Mouse (Mus musculus) macrophage (primary cell): ENCODE data around the gene Tnip1. TPM values are rescaled to one million over a fixed set of nuclear protein-coding genes. Genes with fewer than 3 reads are reported as not detected.

Source experiments
- H3K27ac ChIP-seq: fragments of 350-480 bp; formaldehyde crosslinking; 2 replicates; pipeline ENCODE4 v1.9.0; 2021
- H3K36me3 ChIP-seq: fragments of 350-480 bp; formaldehyde crosslinking; 2 replicates; pipeline ENCODE4 v1.9.0; 2021; ENCODE audit errors: inconsistent target
- H3K4me3 ChIP-seq: fragments of 350-480 bp; formaldehyde crosslinking; 2 replicates; pipeline ENCODE4 v1.9.0; 2021; ENCODE audit errors: inconsistent target
- H3K79me2 ChIP-seq: fragments of 350-480 bp; formaldehyde crosslinking; 2 replicates; pipeline ENCODE4 v1.9.0; 2021; ENCODE audit errors: inconsistent target
- WGBS: methylation state at CpG from one replicate; pipeline ENCODE4 v1.1.7; 2026; ENCODE audit warnings: inconsistent platforms; ENCODE audit not compliant: missing documents; 5-methylcytosine and 5-hydroxymethylcytosine counted together
- polyA plus RNA-seq: library from polyadenylated mRNA; stranded (reverse); fragments of 250-400 nt; gene quantifications from 3 replicates; pipeline ENCODE4 v1.2.4, GENCODE M21; 2018; ENCODE audit warnings: inconsistent platforms
- total RNA-seq, 78 experiments: library from RNA; depleted of rRNA; stranded (reverse); fragments of 250-400 nt; gene quantifications; 1 replicate in 9 of 78; 2 replicates in 24 of 78; 3 replicates in 43 of 78; 4 replicates in 2 of 78; pipeline ENCODE4 v1.2.4; 2018; ENCODE audit warnings: inconsistent platforms in 56 of 78

The Tnip1 gene
- 1,000 to 10,000 TPM in 3 of 26 experiments, 100 to 1,000 TPM in 23; 121 to 1,718 (median 405) TPM for total RNA-seq (2018; cell fraction: chromatin; rRNA removed)
- 100 to 1,000 TPM in 16 of 26 experiments, 10 to 100 TPM in 10; 68.4 to 348 (median 120) TPM for total RNA-seq (2018; cell fraction: cytosol; rRNA removed)
- total RNA-seq (2018; cell fraction: nucleus; rRNA removed) = 100 to 1,000 TPM in 19 of 26 experiments, 10 to 100 TPM in 7; 51.2 to 591 (median 250) TPM
- 45.9 to 108 TPM (median 70.5 TPM) in 3 replicates for polyA plus RNA-seq

DNA sequence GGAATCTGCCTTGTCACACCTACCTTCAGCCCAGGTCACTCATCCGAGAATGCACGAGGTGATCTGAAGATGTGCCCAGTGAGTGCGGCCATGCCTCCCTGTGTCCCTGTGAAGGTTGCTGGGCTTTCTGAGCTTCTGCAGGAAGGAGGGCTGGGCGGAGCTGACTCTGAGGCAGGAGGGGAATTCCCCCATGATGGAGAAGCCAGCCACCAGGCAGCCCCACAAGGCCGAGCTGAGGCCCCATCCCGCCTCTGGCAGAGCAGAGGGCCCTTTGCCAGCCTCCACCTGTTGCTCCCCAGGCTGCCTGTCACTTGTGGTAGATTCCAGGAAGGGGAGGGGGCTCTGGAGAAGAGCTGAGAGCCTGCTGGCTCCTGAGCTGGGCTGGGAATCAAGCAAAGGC, at the start of gene Tnip1:
Gene Tnip1, minus strand, starts transcription at position 108 of the 400 bp plus-strand sequence.
- Histone ChIP-seq H3K4me3 (peak within 1 kb of the TSS; percentile 49), H3K36me3 (no peaks in the 10 kb centered on the region), H3K27ac (peak within 1 kb of the TSS; percentile 63), H3K79me2 (peaks cover 50% of the 10 kb centered on the region)
- WGBS = 20% methylated on average over 6 of the region's 6 CpGs

GRCm38 (mm10) chr11:55011440-55011839, 48.7 kb upstream of the Tnip1 start:
- H3K79me2 ChIP-seq = peaks cover 14% of the 10 kb centered on the region; the same call in 1 of the 2 replicates
- 100% methylated on average over 3 of the region's 3 CpGs for WGBS
- peaks cover 67% of the 10 kb centered on the region; the same call in 1 of the 2 replicates for H3K36me3 ChIP-seq
- H3K27ac ChIP-seq = no peak overlapping the region
- no peak overlapping the region for H3K4me3 ChIP-seq

GRCm38 (mm10) chr11:55008230-55008629, 45.5 kb upstream of the Tnip1 start:
- Histone ChIP-seq H3K27ac (no peak overlapping the region), H3K36me3 (peaks cover 74% of the 10 kb centered on the region), H3K79me2 (no peaks in the 10 kb centered on the region), H3K4me3 (no peak overlapping the region)
- 32% methylated on average over 6 of the region's 6 CpGs for WGBS

- WGBS = 94% methylated on average over 5 of the region's 5 CpGs
- no peak overlapping the region for H3K4me3 ChIP-seq
- H3K36me3 ChIP-seq = peaks cover 80% of the 10 kb centered on the region
- no peak overlapping the region for H3K27ac ChIP-seq
- no peaks in the 10 kb centered on the region for H3K79me2 ChIP-seq
These were observed 43.0 kb upstream of the Tnip1 start for GRCm38 (mm10) chr11:55005684-55006083.

DNA sequence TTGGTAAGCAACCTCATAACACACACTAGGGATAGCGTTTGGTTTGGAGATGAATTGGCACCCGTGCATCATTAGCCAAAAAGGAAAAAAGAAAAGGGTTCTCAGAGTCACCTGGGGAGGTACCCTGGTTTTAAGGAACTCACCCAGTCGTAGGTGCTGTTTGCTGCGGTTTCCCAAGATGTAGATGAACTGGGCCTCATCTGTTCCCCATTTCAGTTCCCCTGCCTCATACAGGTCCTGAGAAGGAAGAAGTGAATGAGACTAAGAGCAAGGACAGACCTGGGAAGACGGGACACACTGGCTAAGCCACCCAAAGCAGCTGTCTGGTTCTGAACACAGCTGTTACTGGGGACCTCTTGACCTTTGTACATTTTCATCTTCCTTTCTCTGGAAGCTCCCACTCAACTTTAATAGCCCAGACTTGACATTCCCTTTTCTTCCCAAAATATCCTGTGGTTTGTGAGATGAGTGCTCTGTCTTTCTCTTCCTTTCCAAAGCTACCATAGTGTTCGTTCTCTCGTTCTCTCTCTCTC, 42.3 kb upstream of the Tnip1 start:
- Histone ChIP-seq H3K36me3 (peaks cover 80% of the 10 kb centered on the region), H3K79me2 (no peaks in the 10 kb centered on the region), H3K27ac (no peak overlapping the region), H3K4me3 (no peak overlapping the region)
- 74% methylated on average over 6 of the region's 7 CpGs for WGBS

GRCm38 (mm10) chr11:54998708-54999107, 36.0 kb upstream of the Tnip1 start:
- 75% methylated on average over 2 of the region's 2 CpGs for WGBS
- H3K36me3 ChIP-seq = peaks cover 57% of the 10 kb centered on the region
- no peaks in the 10 kb centered on the region for H3K79me2 ChIP-seq
- H3K4me3 ChIP-seq = no peak overlapping the region
- H3K27ac ChIP-seq = no peak overlapping the region

- Histone ChIP-seq H3K36me3 (peaks cover 52% of the 10 kb centered on the region), H3K79me2 (no peaks in the 10 kb centered on the region), H3K27ac (no peak overlapping the region), H3K4me3 (no peak overlapping the region)
- WGBS = 3% methylated on average over 11 of the region's 12 CpGs
These were observed 35.6 kb upstream of the Tnip1 start for GRCm38 (mm10) chr11:54998284-54998683.

DNA sequence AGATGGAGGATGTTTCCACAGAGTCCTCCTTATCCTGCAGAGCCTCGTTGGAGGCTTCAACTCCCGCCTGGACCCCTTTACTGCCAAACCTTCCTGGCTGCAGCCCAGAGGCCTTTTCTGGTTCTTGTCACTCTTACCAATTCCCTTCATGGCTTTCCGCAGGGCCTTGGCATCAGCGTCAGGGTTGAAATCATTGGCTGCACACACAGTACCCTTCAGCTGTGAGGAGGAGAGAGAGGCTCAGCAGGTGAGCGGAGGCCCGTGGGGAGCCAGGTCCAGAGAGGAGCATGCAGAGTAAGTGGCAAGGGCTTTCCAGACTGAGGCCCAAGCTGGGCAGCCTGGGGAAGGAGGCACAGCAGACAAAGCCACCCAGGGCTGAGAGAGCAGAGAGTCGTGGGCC, 33.5 kb upstream of the Tnip1 start:
- Histone ChIP-seq H3K36me3 (peaks cover 44% of the 10 kb centered on the region), H3K4me3 (no peak overlapping the region)
- 97% methylated on average over 7 of the region's 7 CpGs for WGBS

DNA sequence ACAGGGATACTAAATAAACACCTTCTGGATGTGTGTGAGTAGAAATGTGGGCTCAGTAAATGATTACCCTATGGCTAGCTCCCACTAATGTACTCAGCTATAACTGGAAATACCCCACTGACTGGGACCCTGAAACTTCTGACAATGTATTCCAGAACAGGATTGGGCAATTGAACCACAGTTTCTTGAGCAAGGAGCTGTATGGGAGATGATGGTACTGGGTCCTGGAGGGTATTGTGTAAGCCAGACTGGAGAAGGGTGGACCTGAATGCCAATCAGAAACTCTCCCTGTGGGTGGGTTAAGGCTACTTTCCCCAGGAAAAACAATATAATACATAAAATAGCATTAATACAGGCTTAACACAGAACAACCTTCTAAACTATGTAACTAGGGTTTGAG, 27.2 kb upstream of the Tnip1 start:
- H3K79me2 ChIP-seq = no peaks in the 10 kb centered on the region
- H3K36me3 ChIP-seq = peaks cover 49% of the 10 kb centered on the region
- no peak overlapping the region for H3K27ac ChIP-seq
- no peak overlapping the region for H3K4me3 ChIP-seq

More for the DNA sequence above, 33.5 kb upstream of the Tnip1 start:
- H3K79me2 ChIP-seq = no peaks in the 10 kb centered on the region
- H3K27ac ChIP-seq = no peak overlapping the region

DNA sequence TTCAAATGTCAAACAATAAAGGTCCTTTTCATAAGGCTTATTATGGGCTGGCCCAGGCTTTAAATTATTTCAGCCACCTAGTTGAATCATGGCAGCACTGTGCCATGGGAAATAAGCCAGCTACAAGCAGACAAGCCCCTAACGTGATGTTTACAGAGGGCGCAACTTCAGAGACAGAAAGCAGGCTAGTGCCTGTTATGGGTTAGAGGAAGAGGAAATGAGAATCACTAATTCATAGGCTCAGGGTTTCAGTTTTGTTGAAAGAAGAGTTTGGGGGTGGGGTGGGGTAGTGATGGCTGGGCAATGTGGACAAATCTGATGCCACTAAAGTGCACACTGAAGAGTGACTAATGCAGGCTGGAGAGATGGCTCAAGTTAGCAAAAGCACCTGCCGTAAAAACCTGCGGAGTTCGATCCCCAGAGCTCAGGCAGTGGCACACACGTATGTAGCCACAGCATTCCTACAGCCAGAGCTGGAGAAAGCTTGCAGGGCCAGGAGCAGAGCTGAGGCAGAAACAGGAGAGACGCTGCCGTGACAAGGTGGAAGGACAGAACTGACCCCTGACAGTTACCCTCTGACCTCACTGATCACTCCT, 26.1 kb upstream of the Tnip1 start:
- Histone ChIP-seq H3K27ac (no peak overlapping the region), H3K36me3 (peaks cover 49% of the 10 kb centered on the region), H3K79me2 (no peaks in the 10 kb centered on the region), H3K4me3 (no peak overlapping the region)
- 59% methylated on average over 8 of the region's 8 CpGs for WGBS

DNA sequence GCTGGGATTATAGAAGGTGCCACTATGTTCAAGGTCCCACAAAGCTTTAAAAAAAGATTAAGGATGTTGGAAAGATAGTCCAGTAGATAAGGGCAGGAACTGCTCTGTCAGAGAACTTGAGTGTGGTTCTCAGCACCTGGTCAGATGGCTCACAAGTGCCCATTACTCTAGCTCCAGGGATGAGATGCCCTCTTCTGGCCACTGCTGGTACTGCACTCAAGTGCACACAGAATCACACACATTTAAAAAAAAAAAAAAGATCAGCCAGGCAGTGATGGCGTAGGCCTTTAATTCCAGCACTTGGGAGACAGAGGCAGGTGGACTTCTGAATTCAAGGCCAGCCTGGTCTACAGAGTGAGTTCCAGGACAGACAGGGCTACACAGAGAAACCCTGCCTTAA, 25.3 kb upstream of the Tnip1 start:
- Histone ChIP-seq H3K27ac (no peak overlapping the region), H3K36me3 (peaks cover 56% of the 10 kb centered on the region)
- 93% methylated on average over 1 of the region's 1 CpGs for WGBS

DNA sequence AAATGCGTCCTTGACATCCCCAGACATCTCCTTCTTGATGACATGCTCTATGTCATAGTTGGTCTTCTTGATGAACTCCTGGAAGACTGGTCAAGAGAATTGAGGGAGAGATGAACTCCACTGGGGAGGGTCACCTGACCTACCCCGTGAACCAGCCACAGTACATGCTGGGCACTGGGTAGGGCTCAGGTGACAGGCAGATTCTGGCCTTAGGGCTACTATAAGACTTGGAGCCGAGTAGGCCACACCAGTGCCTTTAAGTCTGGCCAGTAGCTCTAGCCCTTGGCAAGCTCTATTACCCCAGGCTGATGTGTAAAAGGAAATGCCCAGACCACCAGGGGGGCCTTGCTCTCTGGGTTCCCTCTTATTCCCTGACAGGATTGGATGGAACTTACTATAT, 22.4 kb upstream of the Tnip1 start:
- no peaks in the 10 kb centered on the region for H3K79me2 ChIP-seq
- H3K36me3 ChIP-seq = peaks cover 68% of the 10 kb centered on the region
- no peak overlapping the region for H3K4me3 ChIP-seq
- WGBS = 95% methylated on average over 3 of the region's 3 CpGs
- no peak overlapping the region for H3K27ac ChIP-seq

More for the DNA sequence above, 25.3 kb upstream of the Tnip1 start:
- H3K79me2 ChIP-seq = no peaks in the 10 kb centered on the region
- no peak overlapping the region for H3K4me3 ChIP-seq

GRCm38 (mm10) chr11:54984581-54984980, 21.9 kb upstream of the Tnip1 start:
- no peak overlapping the region for H3K27ac ChIP-seq
- no peaks in the 10 kb centered on the region for H3K79me2 ChIP-seq
- H3K4me3 ChIP-seq = no peak overlapping the region
- peaks cover 73% of the 10 kb centered on the region for H3K36me3 ChIP-seq
- WGBS = 71% methylated on average over 4 of the region's 4 CpGs

- H3K27ac ChIP-seq = no peak overlapping the region
- no peaks in the 10 kb centered on the region for H3K79me2 ChIP-seq
- H3K4me3 ChIP-seq = no peak overlapping the region
- 0% methylated on average over 4 of the region's 6 CpGs for WGBS
- peaks cover 78% of the 10 kb centered on the region for H3K36me3 ChIP-seq
These were observed 21.4 kb upstream of the Tnip1 start for GRCm38 (mm10) chr11:54984085-54984484.

DNA sequence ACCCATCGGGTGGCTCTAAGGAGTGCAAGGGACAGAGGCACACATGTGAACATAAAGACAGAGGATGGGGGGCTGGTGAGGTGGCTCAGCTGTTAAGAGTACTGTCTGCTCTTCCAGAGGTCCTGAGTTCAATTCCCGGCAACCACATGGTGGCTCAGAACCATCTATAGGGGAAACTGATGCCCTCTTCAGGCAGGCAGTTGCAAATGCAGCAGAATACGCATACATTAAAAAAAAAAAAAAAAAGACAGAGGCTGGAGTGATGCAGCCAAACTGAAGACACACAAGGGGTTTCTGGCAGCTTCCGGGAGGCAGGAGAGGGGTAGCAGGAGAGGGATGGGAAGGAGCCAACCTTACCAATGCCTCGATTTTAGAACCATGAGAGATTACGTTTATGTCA, 19.8 kb upstream of the Tnip1 start:
- 92% methylated on average over 4 of the region's 6 CpGs for WGBS

More for the DNA sequence above, 19.8 kb upstream of the Tnip1 start:
- Histone ChIP-seq H3K79me2 (no peaks in the 10 kb centered on the region), H3K36me3 (peaks cover 80% of the 10 kb centered on the region), H3K27ac (no peak overlapping the region), H3K4me3 (no peak overlapping the region)
